Mouse (Mus musculus): ENCODE results near the gene Serhl. TPM values are rescaled to one million over a fixed set of nuclear protein-coding genes. Genes with fewer than 3 reads are reported as not detected.
A peak's percentile ranks its signal among the peaks of the same experiment; 100 is the strongest.

Serhl gene
- polyA plus RNA-seq, 1 experiment, result 31.5 TPM

DNA sequence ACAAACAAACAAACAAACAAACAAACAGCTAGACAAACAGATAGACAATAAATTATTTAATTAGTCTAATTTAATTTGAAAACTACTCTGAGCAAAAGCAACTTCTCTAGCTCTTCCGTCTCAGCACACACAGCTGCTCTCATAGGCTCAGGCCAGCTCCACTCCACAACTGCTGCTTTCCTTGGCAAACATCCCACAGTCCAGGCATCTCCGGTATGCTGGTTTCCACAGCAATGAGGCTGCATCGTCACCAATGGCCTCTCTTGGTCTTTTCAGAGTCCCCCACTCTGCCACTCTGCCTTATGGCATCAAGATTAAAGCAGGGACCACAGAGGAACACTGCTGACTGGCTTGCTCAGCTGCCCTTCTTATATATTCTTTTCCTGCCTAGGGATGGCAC is 18.4 kb upstream of the Serhl start:
- WGBS, result 86% methylated on average over 3 of the region's 3 CpGs

GRCm38 (mm10) chr15:83071752-83072151 is 17.6 kb upstream of the Serhl start:
- no peak overlapping the region for H3K4me3 ChIP-seq (replicated peaks; ENCODE audit: control insufficient read depth, low read depth, low read length)
- no peak for TF ChIP-seq CTCF (IDR thresholded peaks at IDR 0.05; ENCODE audit: control insufficient read depth, insufficient read depth, low read length)
- no peak for TF ChIP-seq POLR2A (IDR thresholded peaks at IDR 0.05; ENCODE audit: borderline replicate concordance, control insufficient read depth, low read depth, low read length)
- WGBS, result 83% methylated on average over 5 of the region's 5 CpGs
- H3K27ac ChIP-seq (ENCODE audit: control insufficient read depth, insufficient read depth, low read depth, low read length, poor library complexity), result no peak overlapping the region
- H3K4me1 ChIP-seq (ENCODE audit: control insufficient read depth, insufficient read depth, low read length), result no peaks in the 10 kb centered on the region; the same call in 1 of the 2 replicates

More for the DNA sequence above, 18.4 kb upstream of the Serhl start:
- Histone ChIP-seq H3K4me1 (ENCODE audit: control insufficient read depth, insufficient read depth, low read length) (no peaks in the 10 kb centered on the region; the same call in 1 of the 2 replicates), H3K4me3 (replicated peaks; ENCODE audit: control insufficient read depth, low read depth, low read length) (no peak overlapping the region), H3K27ac (ENCODE audit: control insufficient read depth, insufficient read depth, low read depth, low read length, poor library complexity) (no peak overlapping the region)
- TF ChIP-seq CTCF (IDR thresholded peaks at IDR 0.05; ENCODE audit: control insufficient read depth, insufficient read depth, low read length), result no peak
- no peak for TF ChIP-seq POLR2A (IDR thresholded peaks at IDR 0.05; ENCODE audit: borderline replicate concordance, control insufficient read depth, low read depth, low read length)

DNA sequence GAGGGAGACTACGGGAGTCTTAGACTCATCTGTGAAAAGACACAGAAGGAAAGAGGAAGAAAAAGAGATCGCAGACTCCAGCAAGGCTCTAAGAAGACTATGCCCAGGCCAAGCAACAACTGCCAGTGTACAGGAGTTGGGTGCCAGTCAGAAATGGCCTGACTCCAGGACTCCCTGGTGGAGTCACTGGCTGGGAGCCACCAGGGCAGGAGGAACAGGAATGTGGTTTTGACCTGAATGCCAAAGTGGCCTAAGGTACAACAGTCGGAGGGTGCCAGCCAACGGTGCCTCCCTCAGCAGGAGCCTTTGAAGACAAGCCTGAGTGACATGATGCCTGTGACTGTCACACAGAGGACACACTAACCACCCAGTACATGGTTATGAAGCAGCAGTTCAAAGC is 15.1 kb upstream of the Serhl start:
- no peaks in the 10 kb centered on the region; the same call in 1 of the 2 replicates for H3K4me1 ChIP-seq (ENCODE audit: control insufficient read depth, insufficient read depth, low read length)
- TF ChIP-seq POLR2A (IDR thresholded peaks at IDR 0.05; ENCODE audit: borderline replicate concordance, control insufficient read depth, low read depth, low read length) (no peak), CTCF (IDR thresholded peaks at IDR 0.05; ENCODE audit: control insufficient read depth, insufficient read depth, low read length) (no peak)
- H3K4me3 ChIP-seq (replicated peaks; ENCODE audit: control insufficient read depth, low read depth, low read length), result no peak overlapping the region
- WGBS, result 49% methylated on average over 4 of the region's 4 CpGs
- no peak overlapping the region for H3K27ac ChIP-seq (ENCODE audit: control insufficient read depth, insufficient read depth, low read depth, low read length, poor library complexity)

DNA sequence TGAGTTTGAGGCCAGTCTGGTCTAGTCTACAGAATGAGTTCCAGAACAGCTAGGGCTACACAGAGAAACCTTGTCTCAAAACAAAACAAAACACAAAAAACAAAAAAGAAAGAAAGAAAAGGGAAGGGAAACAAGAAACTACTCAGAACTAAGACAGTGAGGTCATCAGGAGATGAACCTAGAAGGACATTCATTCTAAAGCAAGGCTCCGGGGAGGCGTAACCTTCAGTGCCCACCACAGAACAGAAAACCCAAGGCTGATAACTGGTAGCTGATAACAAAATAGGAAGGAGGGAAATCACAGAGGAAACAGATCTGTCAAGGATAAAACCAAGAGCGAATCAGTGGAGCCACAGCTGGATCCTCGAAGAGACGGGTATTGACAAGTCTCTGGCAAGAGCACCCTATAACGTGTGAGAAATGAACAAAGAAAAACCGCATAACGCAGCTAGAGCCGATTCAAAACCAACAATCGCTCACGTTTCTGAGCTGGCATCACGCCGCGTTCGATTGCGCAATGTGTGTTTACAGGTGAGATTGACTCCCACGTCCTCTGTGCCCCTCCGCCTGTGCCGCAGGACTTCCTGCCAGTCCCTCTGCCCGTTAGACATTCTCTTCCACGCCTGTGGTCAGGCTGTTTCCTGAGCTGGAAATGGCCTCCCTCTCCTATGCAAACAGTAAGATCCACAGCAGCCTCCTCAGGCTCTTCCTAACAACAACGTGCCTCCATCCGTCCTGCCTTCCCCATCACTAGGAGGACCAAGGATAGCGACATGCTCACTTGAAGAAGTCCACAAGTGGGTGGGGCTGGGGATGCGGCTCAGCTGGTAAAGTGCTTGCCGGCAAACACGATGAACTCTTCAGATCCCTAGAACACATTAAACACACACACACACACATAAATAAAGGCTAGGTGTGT is 13.4 kb upstream of the Serhl start:
- WGBS, result 2% methylated on average over 27 of the region's 27 CpGs
- no peak overlapping the region for H3K27ac ChIP-seq (ENCODE audit: control insufficient read depth, insufficient read depth, low read depth, low read length, poor library complexity)
- TF ChIP-seq POLR2A (IDR thresholded peaks at IDR 0.05; ENCODE audit: borderline replicate concordance, control insufficient read depth, low read depth, low read length) (no peak), CTCF (IDR thresholded peaks at IDR 0.05; ENCODE audit: control insufficient read depth, insufficient read depth, low read length) (no peak)
- H3K4me3 ChIP-seq (replicated peaks; ENCODE audit: control insufficient read depth, low read depth, low read length), result no peak overlapping the region
- H3K4me1 ChIP-seq (ENCODE audit: control insufficient read depth, insufficient read depth, low read length), result no peaks in the 10 kb centered on the region; the same call in 1 of the 2 replicates

DNA sequence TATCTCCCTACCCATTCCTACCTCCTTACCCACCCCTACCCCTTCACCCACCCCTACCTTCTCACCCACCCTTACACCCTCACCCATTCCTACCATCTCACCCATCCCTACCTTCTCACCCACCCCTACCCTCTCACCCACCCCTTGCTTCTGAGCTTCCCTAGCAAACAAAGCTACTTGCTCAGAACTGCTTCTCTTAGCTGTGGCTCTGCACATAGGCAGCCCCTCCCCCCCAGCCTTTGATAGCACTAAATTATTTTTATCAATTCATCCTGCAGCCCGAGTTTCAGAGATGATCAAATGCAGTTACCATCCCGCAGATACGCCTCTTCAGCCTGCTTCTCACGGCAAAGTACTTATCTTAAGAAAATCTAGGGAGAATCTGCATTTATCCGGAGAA is 5.8 kb upstream of the Serhl start:
- no peak overlapping the region for H3K27ac ChIP-seq (ENCODE audit: control insufficient read depth, insufficient read depth, low read depth, low read length, poor library complexity)
- WGBS, result 69% methylated on average over 5 of the region's 5 CpGs

GRCm38 (mm10) chr15:83084022-83084640 is 5.2 kb upstream of the Serhl start:
- TF ChIP-seq CTCF (IDR thresholded peaks at IDR 0.05; ENCODE audit: control insufficient read depth, insufficient read depth, low read length), result no peak
- TF ChIP-seq POLR2A (IDR thresholded peaks at IDR 0.05; ENCODE audit: borderline replicate concordance, control insufficient read depth, low read depth, low read length), result no peak
- no peak overlapping the region for H3K4me3 ChIP-seq (replicated peaks; ENCODE audit: control insufficient read depth, low read depth, low read length)
- whole genome bisulfite sequencing, result 44% methylated on average over 13 of the region's 13 CpGs

More for the DNA sequence above, 5.8 kb upstream of the Serhl start:
- Histone ChIP-seq H3K4me3 (replicated peaks; ENCODE audit: control insufficient read depth, low read depth, low read length) (no peak overlapping the region), H3K4me1 (ENCODE audit: control insufficient read depth, insufficient read depth, low read length) (no peaks in the 10 kb centered on the region)
- TF ChIP-seq POLR2A (IDR thresholded peaks at IDR 0.05; ENCODE audit: borderline replicate concordance, control insufficient read depth, low read depth, low read length), result no peak
- TF ChIP-seq CTCF (IDR thresholded peaks at IDR 0.05; ENCODE audit: control insufficient read depth, insufficient read depth, low read length), result no peak

GRCm38 (mm10) chr15:83085901-83086300 is 3.4 kb upstream of the Serhl start:
- 31% methylated on average over 7 of the region's 7 CpGs for WGBS
- TF ChIP-seq CTCF (IDR thresholded peaks at IDR 0.05; ENCODE audit: control insufficient read depth, insufficient read depth, low read length) (peak; percentile 79), POLR2A (IDR thresholded peaks at IDR 0.05; ENCODE audit: borderline replicate concordance, control insufficient read depth, low read depth, low read length) (no peak)

More at GRCm38 (mm10) chr15:83084022-83084640, 5.2 kb upstream of the Serhl start:
- Histone ChIP-seq H3K4me1 (ENCODE audit: control insufficient read depth, insufficient read depth, low read length) (no peaks in the 10 kb centered on the region), H3K27ac (ENCODE audit: control insufficient read depth, insufficient read depth, low read depth, low read length, poor library complexity) (no peak overlapping the region)

DNA sequence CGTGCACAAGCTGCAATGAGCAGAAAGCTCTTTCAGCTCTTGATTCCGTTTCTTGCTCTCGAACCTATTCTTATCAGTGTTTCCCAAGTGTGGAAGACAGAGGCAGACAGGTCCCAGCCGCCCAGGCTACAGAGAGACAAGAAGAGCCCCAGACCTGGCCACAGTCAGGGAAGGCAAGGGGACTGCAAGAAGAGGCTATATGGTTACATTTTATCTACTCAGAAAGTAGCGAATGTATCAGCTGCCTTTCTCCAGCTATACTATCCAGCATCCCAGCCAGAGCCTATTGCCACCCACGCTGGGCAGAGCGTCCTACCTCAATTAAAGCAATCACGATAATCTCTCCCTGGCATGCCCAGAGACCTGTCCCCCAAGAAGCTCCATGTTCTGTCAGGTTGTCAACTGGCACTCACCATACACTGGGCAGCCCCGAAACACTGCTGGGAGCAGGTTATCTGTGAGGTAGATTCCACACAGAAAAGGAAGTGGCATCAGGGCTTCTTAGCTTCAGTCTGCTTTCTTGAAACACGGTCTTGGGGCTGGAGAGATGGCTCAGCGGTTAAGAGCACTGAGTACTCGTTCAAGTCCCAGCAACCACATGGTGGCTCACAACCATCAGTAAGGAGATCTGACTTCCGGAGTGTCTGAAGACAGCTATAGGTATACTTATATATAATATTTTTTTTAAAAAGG is 2.5 kb upstream of the Serhl start:
- 76% methylated on average over 13 of the region's 13 CpGs for WGBS
- TF ChIP-seq POLR2A (IDR thresholded peaks at IDR 0.05; ENCODE audit: borderline replicate concordance, control insufficient read depth, low read depth, low read length), result no peak
- Histone ChIP-seq H3K27ac (ENCODE audit: control insufficient read depth, insufficient read depth, low read depth, low read length, poor library complexity) (no peak overlapping the region), H3K4me1 (ENCODE audit: control insufficient read depth, insufficient read depth, low read length) (no peaks in the 10 kb centered on the region), H3K4me3 (replicated peaks; ENCODE audit: control insufficient read depth, low read depth, low read length) (no peak overlapping the region)

More at GRCm38 (mm10) chr15:83085901-83086300, 3.4 kb upstream of the Serhl start:
- H3K4me1 ChIP-seq (ENCODE audit: control insufficient read depth, insufficient read depth, low read length), result no peaks in the 10 kb centered on the region
- H3K27ac ChIP-seq (ENCODE audit: control insufficient read depth, insufficient read depth, low read depth, low read length, poor library complexity), result no peak overlapping the region
- no peak overlapping the region for H3K4me3 ChIP-seq (replicated peaks; ENCODE audit: control insufficient read depth, low read depth, low read length)

Data from bone marrow, adult 2 months (tissue).